Mouse (Mus musculus): ENCODE data around the gene Slamf6.
"Not testable (repeated sequence)": the region's sequence is repeated elsewhere in the genome, so short reads cannot be mapped to it uniquely, and the experiment has no call there.

The Slamf6 gene

GRCm38 (mm10) chr1:171948946-171949508, 31.7 kb downstream of the Slamf6 start:
- DNase-seq (ENCODE audit: extremely low read depth, insufficient read length, low spot score), result no peak

DNA sequence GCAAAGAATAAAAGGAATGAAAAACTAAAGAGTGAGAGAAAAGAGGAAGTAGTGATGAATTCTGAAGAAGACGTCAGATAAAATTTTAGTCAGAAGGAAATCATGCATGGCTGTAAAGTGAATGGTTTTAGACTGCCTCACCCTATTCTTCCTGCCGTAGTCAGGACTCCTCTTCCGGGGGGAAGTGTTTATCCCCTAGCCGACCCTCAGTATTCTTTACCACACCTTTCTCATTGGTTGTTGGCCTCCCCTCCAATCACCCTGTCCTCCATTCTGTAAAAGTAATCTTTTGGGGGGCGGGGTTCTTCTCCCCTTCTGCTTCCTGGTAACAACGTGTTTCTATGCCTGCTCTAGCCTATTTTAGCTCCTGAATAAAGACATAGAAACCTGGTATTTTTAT, 37.8 kb downstream of the Slamf6 start:
- no peak for DNase-seq (ENCODE audit: extremely low read depth, insufficient read length, low spot score)

- DNase-seq (ENCODE audit: extremely low read depth, insufficient read length, low spot score), result no peak
These were observed 40.1 kb downstream of the Slamf6 start for GRCm38 (mm10) chr1:171957411-171957810.

DNA sequence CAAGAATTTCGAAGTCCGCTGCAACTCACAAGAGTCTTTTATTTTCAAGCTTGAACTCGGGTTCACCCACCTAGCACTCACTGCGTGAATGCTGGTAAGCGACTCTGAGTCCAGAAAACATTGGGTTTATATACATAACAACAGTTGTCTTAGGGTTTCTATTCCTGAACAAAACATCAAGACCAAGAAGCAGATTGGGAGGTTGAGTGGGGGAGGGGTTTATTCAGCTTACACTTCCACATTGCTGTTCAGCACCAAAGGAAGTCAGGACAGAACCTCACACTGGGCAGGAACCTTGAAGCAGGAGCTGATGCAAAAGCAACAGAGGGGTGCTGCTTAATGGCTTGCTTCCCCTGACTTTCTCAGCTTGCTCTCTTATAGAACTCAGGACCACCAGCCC, 43.4 kb downstream of the Slamf6 start:
- DNase-seq (ENCODE audit: extremely low read depth, insufficient read length, low spot score), result no peak

- DNase-seq (ENCODE audit: extremely low read depth, insufficient read length, low spot score), result no peak
These were observed 44.4 kb downstream of the Slamf6 start for GRCm38 (mm10) chr1:171961704-171962103.

GRCm38 (mm10) chr1:171963613-171964012, 46.3 kb downstream of the Slamf6 start:
- DNase-seq (ENCODE audit: extremely low read depth, insufficient read length, low spot score), result no peak

DNA sequence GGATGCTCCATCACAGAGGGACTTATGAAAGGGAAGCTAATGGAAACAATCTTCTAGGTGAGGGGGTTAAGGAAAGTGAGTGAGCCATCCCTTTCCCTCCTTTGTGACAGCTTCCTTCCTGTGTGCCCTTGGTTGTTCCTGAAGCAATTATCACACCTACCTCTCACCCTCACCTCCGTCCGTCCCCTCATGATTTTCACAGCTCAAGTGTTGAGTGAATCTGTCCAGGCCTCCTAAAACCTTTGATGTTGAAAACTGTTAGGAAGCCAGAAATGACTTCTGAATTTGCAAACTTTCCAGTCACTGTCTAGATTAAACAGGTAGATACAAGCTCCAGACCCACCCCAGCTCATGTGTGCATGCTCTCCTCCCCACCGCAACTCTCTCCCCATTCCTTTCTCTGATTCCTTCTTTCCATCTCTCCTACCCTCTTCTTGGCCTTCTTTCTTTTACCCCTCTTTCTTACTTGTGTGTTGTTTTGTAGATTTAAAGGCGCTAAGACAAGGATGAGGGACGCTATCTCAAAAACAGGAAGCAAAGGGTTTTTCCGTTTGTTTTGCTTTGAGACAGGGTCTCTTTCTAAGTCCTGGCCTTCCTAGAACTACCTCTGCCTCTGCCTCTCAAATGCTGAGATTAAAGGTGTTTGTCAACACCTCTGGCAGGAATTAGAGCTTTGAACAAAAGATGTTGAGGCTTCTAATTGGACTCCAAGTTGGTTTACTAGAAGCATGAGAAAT, 48.9 kb downstream of the Slamf6 start:
- DNase-seq (ENCODE audit: extremely low read depth, insufficient read length, low spot score), result no peak

- DNase-seq (ENCODE audit: extremely low read depth, insufficient read length, low spot score), result no peak
These were observed 51.9 kb downstream of the Slamf6 start for GRCm38 (mm10) chr1:171969221-171969620.

DNA sequence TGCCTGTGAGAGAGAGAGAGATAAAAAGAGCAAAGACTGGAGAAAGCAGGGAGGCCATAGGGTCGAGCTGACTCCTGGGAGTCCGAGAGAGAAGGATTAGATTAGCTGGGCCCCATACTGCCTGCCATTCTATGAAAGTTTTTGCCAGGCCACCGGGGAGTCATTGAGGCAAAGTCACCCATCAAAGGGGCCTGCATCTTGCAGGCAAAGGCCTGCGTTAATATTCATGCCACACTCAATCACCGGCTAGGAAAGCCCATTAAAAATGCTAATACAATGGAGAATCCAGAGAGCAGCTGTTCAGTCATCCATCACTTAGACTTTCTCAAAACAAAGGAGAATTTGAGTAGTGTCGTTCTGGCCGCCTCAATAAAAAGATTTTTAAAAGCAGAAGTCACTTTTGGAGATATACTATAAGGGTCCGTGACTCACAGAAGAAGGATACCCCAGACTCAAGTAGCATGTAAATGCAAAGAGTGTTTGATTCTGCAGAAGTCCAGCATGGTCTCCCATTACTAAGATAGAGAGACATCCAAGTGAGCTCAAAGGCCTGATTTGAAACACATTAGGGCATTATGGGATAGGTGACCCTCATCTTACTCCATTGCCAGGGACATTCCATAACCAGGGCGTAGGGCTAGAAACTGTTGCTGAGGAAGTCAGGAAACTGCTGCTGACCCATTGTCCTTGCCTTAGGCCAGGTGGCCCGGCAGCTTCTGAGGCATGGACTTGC, 53.7 kb downstream of the Slamf6 start:
- DNase-seq (ENCODE audit: extremely low read depth, insufficient read length, low spot score), result no peak

GRCm38 (mm10) chr1:171974361-171974760, 57.0 kb downstream of the Slamf6 start:
- not testable (repeated sequence) for DNase-seq (ENCODE audit: extremely low read depth, insufficient read length, low spot score)

DNA sequence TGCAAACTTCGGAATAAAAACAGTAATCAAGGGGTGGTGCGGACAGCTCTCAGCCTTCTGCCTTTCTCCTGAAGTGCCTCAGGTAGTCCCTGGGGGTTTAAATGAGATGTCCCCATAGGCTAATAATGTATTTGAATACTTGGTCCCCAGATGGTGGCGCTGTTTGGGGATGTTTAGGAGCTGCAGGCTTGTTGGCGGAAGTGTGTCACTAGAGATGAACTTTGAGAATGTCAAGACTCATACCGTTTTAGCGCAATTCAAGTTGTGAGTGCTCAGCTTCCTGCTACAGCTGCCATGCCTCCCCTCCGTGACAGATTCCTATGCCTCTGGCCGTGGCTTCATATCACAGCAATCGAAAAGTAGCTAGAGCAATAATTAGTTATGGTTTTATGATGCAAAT, 58.1 kb downstream of the Slamf6 start:
- DNase-seq (ENCODE audit: extremely low read depth, insufficient read length, low spot score), result no peak

GRCm38 (mm10) chr1:171975831-171976230, 58.5 kb downstream of the Slamf6 start:
- DNase-seq (ENCODE audit: extremely low read depth, insufficient read length, low spot score), result no peak

- no peak for DNase-seq (ENCODE audit: extremely low read depth, insufficient read length, low spot score)
These were observed 59.7 kb downstream of the Slamf6 start for GRCm38 (mm10) chr1:171976826-171977539.

DNA sequence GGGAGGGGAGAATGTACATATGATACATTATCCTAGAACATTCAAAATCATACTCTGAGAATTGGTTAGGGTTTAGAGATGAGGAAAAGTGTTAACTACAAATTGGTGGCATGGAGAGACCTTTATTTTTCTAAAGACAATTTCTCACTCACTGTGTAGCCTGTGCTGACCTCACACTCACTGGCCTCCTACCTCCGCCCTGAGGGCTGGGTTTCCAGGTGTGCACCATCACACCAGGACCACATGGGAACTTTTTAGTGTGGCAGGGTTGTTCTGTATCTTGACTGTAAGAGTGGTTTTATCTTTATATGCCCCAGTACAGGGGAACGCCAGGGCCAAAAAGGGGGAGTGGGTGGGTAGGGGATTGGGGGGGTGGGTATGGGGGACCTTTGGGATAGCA, 60.6 kb downstream of the Slamf6 start:
- no peak for DNase-seq (ENCODE audit: extremely low read depth, insufficient read length, low spot score)

GRCm38 (mm10) chr1:171979969-171980730, 62.8 kb downstream of the Slamf6 start:
- no peak for DNase-seq (ENCODE audit: extremely low read depth, insufficient read length, low spot score)

DNA sequence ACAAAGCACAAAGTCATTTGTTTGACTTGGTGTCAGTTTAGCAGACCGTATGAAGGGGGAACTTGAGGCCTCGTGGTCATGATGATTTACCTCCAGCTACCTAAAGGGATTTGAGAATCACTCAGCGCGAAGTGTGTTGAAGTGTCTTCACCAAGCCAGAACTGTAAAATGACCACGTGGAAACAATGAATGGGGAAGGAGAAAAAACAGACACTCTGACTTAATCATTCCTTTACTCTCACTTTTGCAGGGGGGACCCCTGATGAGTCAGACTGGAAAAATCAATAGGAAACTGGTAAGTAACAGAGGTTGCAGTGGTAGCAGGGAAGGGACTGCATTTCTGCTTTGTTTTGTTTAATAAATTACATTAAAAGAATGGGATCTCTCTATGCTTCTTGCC, 64.9 kb downstream of the Slamf6 start:
- DNase-seq (ENCODE audit: extremely low read depth, insufficient read length, low spot score), result no peak

GRCm38 (mm10) chr1:171982740-171983139, 65.4 kb downstream of the Slamf6 start:
- no peak for DNase-seq (ENCODE audit: extremely low read depth, insufficient read length, low spot score)

- no peak for DNase-seq (ENCODE audit: extremely low read depth, insufficient read length, low spot score)
These were observed 66.2 kb downstream of the Slamf6 start for GRCm38 (mm10) chr1:171983372-171984001.

GRCm38 (mm10) chr1:171984121-171984520, 66.8 kb downstream of the Slamf6 start:
- no peak for DNase-seq (ENCODE audit: extremely low read depth, insufficient read length, low spot score)

DNA sequence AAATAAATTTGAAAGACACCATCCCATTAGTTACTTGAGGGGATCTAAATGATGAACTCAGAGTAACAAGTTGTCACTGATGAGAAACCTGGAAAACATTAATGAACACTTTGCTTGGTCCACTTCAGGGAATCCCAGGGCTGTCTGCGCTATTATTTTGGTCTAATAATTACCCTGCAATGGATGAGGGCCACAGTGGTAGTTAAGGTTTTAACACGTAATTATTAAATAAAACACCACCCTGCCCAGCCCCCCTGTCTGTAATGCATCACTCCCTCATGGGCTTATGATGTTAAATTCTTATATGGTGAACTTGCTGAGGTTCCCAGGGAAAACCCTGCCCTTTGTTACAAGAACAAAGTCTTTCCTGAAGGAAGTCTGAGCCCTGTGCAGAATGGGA, 74.6 kb downstream of the Slamf6 start:
- no peak for DNase-seq (ENCODE audit: extremely low read depth, insufficient read length, low spot score)

Measured in 3134 (cell line).